Mouse (Mus musculus): ENCODE results near the gene Gng12.
"Not testable (repeated sequence)": the region's sequence is repeated elsewhere in the genome, so short reads cannot be mapped to it uniquely, and the experiment has no call there.

The Gng12 gene

GRCm38 (mm10) chr6:66989037-66989436, 92.8 kb downstream of the Gng12 start:
- no peak for DNase-seq (ENCODE audit: low read depth, low spot score)

GRCm38 (mm10) chr6:66989518-66989917, 93.3 kb downstream of the Gng12 start:
- DNase-seq (ENCODE audit: low read depth, low spot score), result no peak

- no peak for DNase-seq (ENCODE audit: low read depth, low spot score)
Observed at GRCm38 (mm10) chr6:66992232-66992631, 96.0 kb downstream of the Gng12 start.

- no peak for DNase-seq (ENCODE audit: low read depth, low spot score)
Observed at GRCm38 (mm10) chr6:66992786-66993185, 96.6 kb downstream of the Gng12 start.

GRCm38 (mm10) chr6:66994981-66995380, 98.8 kb downstream of the Gng12 start:
- DNase-seq (ENCODE audit: low read depth, low spot score), result no peak

- DNase-seq (ENCODE audit: low read depth, low spot score), result no peak
Observed at GRCm38 (mm10) chr6:66995825-66996224, 99.6 kb downstream of the Gng12 start.

- DNase-seq (ENCODE audit: low read depth, low spot score), result no peak
Observed at GRCm38 (mm10) chr6:66996257-66996656, 100.1 kb downstream of the Gng12 start.

- DNase-seq (ENCODE audit: low read depth, low spot score), result no peak
Observed at GRCm38 (mm10) chr6:66998645-66999044, 102.4 kb downstream of the Gng12 start.

- no peak for DNase-seq (ENCODE audit: low read depth, low spot score)
Observed at GRCm38 (mm10) chr6:66999800-67000199, 103.6 kb downstream of the Gng12 start.

- DNase-seq (ENCODE audit: low read depth, low spot score), result no peak
Observed at GRCm38 (mm10) chr6:67009888-67010287, 113.7 kb downstream of the Gng12 start.

- DNase-seq (ENCODE audit: low read depth, low spot score), result no peak
Observed at GRCm38 (mm10) chr6:67010370-67011216, 114.4 kb downstream of the Gng12 start.

- DNase-seq (ENCODE audit: low read depth, low spot score), result no peak
Observed at GRCm38 (mm10) chr6:67011217-67011518, 115.0 kb downstream of the Gng12 start.

- no peak for DNase-seq (ENCODE audit: low read depth, low spot score)
Observed at GRCm38 (mm10) chr6:67013293-67013948, 117.2 kb downstream of the Gng12 start.

- DNase-seq (ENCODE audit: low read depth, low spot score), result no peak
Observed at GRCm38 (mm10) chr6:67013949-67014678, 117.9 kb downstream of the Gng12 start.

- DNase-seq (ENCODE audit: low read depth, low spot score), result no peak
Observed at GRCm38 (mm10) chr6:67014679-67015075, 118.5 kb downstream of the Gng12 start.

- DNase-seq (ENCODE audit: low read depth, low spot score), result no peak
Observed at GRCm38 (mm10) chr6:67015739-67016519, 119.7 kb downstream of the Gng12 start.

- no peak for DNase-seq (ENCODE audit: low read depth, low spot score)
Observed at GRCm38 (mm10) chr6:67016520-67017111, 120.4 kb downstream of the Gng12 start.

GRCm38 (mm10) chr6:67018365-67018764, 122.2 kb downstream of the Gng12 start:
- no peak for DNase-seq (ENCODE audit: low read depth, low spot score)

GRCm38 (mm10) chr6:67019001-67019400, 122.8 kb downstream of the Gng12 start:
- DNase-seq (ENCODE audit: low read depth, low spot score), result not testable (repeated sequence)

- no peak for DNase-seq (ENCODE audit: low read depth, low spot score)
Observed at GRCm38 (mm10) chr6:67021308-67021707, 125.1 kb downstream of the Gng12 start.

GRCm38 (mm10) chr6:67023729-67024128, 127.5 kb downstream of the Gng12 start:
- DNase-seq (ENCODE audit: low read depth, low spot score), result no peak

All from c-Kit-negative CD71-positive TER-119-positive erythroid progenitor cells, embryonic 14.5 days (primary cell).